Mouse (Mus musculus): ENCODE data around the gene Zfp449.

DNA sequence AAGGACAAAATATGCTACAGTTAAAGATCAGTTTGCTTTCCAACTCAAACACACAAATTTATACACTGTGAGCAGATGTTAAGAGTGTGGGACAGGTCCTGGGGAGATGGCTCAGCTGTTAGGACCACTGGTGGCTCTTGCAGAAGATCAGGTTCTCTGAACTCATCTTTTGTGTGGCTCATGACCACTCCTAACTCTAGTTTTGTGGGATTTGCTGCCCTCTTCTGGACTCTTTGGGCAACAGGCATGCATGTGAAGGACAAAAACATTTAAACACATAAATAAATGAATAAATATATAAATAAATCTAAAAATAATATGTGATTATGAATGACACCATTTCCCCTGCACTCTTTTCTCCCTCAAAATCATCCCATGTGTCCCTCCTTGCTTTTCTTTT, 5.9 kb upstream of the Zfp449 start:
- no peak for TF ChIP-seq CTCF (IDR thresholded peaks at IDR 0.05; ENCODE audit: low read depth, low read length)
- no peak for TF ChIP-seq POLR2A (IDR thresholded peaks at IDR 0.05; ENCODE audit: borderline replicate concordance, low read depth, low read length)
